Mouse (Mus musculus) layer of hippocampus, adult 18-20 months (tissue): ENCODE data around the gene Cep95. TPM values are rescaled to one million over a fixed set of nuclear protein-coding genes. Genes with fewer than 3 reads are reported as not detected.

ENCODE experiments used
- microRNA-seq, 2 experiments: library from miRNA; unstranded; fragments of <30 nt; microRNA quantifications; one replicate each; pipeline ENCODE4 v1.2.0; 2021
- total RNA-seq, 2 experiments: library from RNA; stranded (reverse); gene quantifications; 2 replicates each; pipeline ENCODE4 v1.2.3; 2021

Cep95 gene
- total RNA-seq, 2 experiments from 2014 or later, result 10.3 to 10.7 TPM

Small RNAs within 50 kb of the gene (microRNA-seq; reads per million reads assigned to microRNA genes)
- gene Gm25994 (0 reads per million in 2 experiments), gene Mir3064 (13.5 to 16.0 reads per million in 2 experiments)

Other genes with a start within 250 kb of the Cep95 start
- 100 to 1,000 TPM; 146 to 158 TPM for gene Tex2, start 175.8 kb upstream of the Cep95 start, total RNA-seq
- 10 to 100 TPM; 14.3 to 15.8 TPM for gene Pecam1, start 38.6 kb upstream of the Cep95 start, total RNA-seq
- under 1 TPM in 1 of 2 experiments, not detected in 1; 0.20 TPM for gene Milr1, start 38.0 kb upstream of the Cep95 start, total RNA-seq
- 1 to 10 TPM; 4.0 to 4.9 TPM for gene Polg2, start 9.7 kb upstream of the Cep95 start, total RNA-seq
- gene Ddx5, start 67 bp upstream of the Cep95 start, total RNA-seq, result 100 to 1,000 TPM; 768 to 775 TPM
- 10 to 100 TPM; 28.4 to 29.4 TPM for gene Smurf2, start 131.5 kb downstream of the Cep95 start, total RNA-seq
- 10 to 100 TPM; 23.3 to 23.9 TPM for gene Kpna2, start 210.3 kb downstream of the Cep95 start, total RNA-seq
- 1 to 10 TPM; 2.6 to 3.3 TPM for gene 1810010H24Rik, start 236.4 kb downstream of the Cep95 start, total RNA-seq